Mouse (Mus musculus): ENCODE results near the gene Cldn4.

GRCm38 (mm10) chr5:134977837-134978236 is 31.1 kb upstream of the Cldn4 start:
- TF ChIP-seq ZC3H11A (IDR thresholded peaks at IDR 0.05; ENCODE audit: borderline replicate concordance, low read depth, low read length): no peak
- no peak for TF ChIP-seq ZNF384 (IDR thresholded peaks at IDR 0.05; ENCODE audit: low read depth, low read length)

Data from ES-E14 (cell line).